Mouse (Mus musculus) heart, adult 8-10 months (tissue): ENCODE data around the gene Gm37240. TPM values are rescaled to one million over a fixed set of nuclear protein-coding genes. Genes with fewer than 3 reads are reported as not detected.

Experiments used
- DNase-seq: peaks from one replicate; pipeline ENCODE4 v3.0.0; 2022; ENCODE audit warnings: low spot score
- total RNA-seq, 4 experiments: library from RNA; stranded (reverse); gene quantifications; 2 replicates each; pipeline ENCODE4 v1.2.4; 2022

The Gm37240 gene
- total RNA-seq, 4 experiments from 2014 or later, result 36.8 to 49.5 (median 39.2) TPM

DNA sequence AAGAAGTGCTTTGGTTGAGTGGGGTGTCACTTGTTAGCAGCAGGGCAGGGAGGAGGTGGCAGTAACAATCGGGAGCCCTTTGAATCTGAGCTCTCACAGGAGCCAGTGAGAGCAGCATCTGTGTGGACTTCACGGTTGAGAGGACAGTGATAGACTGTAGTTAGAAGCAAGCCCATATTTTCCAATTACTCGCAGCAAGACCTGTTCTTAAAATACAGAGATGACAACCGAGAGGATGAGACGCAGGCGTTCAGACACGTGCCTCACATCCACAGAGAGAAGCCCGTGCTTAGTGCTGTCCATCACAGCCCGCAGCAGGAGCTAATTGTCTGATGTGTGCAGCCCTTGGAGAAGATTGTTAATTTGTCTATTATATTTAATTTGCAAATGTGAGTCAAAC is 465.9 kb downstream of the Gm37240 start:
- DNase-seq, result no peak

GRCm38 (mm10) chr3:85417663-85418062 is 469.7 kb downstream of the Gm37240 start:
- no peak for DNase-seq

DNA sequence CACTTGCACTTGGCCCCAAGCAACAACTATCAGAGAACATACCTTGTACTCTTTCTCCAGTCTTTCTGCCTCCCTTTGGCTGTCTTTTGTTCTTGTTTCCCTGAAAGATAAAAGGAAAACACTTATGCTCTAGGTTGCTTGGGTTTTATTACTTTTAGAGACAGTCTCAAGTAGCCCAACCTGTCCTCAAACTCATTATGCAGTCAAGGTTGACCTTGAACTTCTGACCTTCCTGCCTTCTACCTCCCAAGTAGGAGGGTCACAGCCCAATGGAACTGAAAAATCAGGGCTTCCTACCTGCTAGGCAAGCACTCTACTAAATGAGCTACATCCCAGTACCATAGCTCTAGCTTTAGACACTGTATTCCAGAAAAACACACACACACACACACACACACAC is 488.5 kb downstream of the Gm37240 start:
- DNase-seq, result no peak

- no peak for DNase-seq
These were observed 488.9 kb downstream of the Gm37240 start for GRCm38 (mm10) chr3:85398483-85398835.

- no peak for DNase-seq
These were observed 489.4 kb downstream of the Gm37240 start for GRCm38 (mm10) chr3:85397816-85398482.

GRCm38 (mm10) chr3:85393395-85393794 is 493.9 kb downstream of the Gm37240 start:
- no peak for DNase-seq

GRCm38 (mm10) chr3:85391756-85392155 is 495.6 kb downstream of the Gm37240 start:
- no peak for DNase-seq

GRCm38 (mm10) chr3:85391111-85391510 is 496.2 kb downstream of the Gm37240 start:
- DNase-seq, result no peak

DNA sequence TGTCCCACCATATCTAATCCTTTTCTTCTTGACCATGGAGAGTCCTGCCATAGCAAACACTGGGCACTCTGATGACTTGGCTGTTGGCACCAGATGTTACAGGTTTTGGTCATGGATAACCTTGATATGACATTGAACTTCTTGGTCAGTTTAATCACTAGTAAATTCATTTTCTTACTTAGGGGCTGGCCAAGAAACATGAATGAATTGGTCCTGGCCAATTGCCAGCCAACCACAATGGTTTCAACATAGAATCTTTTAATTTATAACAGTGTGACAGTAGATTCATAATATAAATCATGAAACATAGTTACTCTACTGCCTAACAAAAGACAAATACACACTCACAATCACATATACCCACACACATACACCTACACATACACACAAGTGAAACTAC is 501.9 kb downstream of the Gm37240 start:
- DNase-seq, result no peak

DNA sequence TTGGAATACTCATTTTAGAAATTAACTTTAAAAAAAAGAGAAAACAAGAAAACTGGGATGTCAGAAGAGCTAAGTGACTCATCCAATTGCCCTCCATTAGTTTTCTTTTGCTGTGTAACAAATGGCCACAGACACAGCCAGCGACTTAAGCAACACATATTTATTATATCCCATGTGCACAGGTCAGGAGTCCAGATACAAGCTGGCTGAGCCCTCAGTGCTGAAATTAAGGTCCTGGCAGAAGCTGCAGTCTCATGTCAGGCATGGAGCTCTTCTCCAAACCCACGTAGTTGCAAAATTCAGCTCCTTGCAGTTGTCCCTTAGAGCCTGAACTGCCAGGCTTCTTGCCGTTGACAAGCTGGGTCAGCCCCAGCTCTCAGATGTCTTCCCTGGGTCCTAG is 504.0 kb downstream of the Gm37240 start:
- no peak for DNase-seq

GRCm38 (mm10) chr3:85378703-85379395 is 508.5 kb downstream of the Gm37240 start:
- DNase-seq, result no peak

GRCm38 (mm10) chr3:85377946-85378702 is 509.2 kb downstream of the Gm37240 start:
- DNase-seq, result no peak

- DNase-seq, result no peak
These were observed 509.8 kb downstream of the Gm37240 start for GRCm38 (mm10) chr3:85377505-85377904.

- no peak for DNase-seq
These were observed 510.8 kb downstream of the Gm37240 start for GRCm38 (mm10) chr3:85376541-85376940.

DNA sequence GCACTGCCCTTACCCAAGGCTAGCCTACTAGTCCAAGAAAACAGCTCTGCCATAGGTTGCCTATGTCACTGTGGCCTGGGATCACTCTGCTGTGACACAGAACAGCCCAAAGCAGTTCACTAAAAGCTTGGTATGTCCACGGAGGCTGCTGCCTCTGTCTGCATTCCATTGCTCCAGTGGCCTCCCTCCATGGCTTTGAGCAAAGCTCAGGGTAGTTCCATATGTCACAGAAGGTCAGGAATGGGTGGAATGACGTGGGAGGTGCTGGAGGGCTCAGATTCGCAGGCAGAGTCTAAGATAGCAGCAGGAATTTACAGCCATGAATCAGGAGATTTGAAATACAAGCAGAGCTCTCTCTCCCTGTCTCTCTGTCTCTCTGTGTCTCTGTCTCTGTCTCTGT is 514.3 kb downstream of the Gm37240 start:
- DNase-seq, result no peak

DNA sequence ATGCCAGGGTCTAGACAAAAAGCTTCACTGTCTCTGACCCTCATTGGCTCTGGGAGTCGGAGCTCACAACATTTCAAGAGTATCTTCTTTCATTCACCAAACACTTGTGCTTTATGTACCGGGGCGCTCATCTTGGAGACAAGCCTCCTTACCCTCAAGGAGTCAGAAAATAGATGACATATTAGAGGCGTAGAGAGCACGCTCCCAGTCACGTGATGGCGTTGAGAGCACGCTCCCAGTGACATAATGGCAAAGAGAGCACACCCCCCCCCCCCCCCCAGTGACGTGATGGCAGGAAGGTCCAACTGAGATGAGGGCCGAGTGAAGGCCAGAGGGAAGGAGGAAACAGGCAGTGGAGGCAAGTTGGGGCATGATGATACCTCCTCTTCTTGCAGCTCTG is 517.5 kb downstream of the Gm37240 start:
- no peak for DNase-seq

GRCm38 (mm10) chr3:85369157-85369556 is 518.2 kb downstream of the Gm37240 start:
- DNase-seq, result no peak

- DNase-seq, result no peak
These were observed 518.8 kb downstream of the Gm37240 start for GRCm38 (mm10) chr3:85368354-85369120.

GRCm38 (mm10) chr3:85364591-85365343 is 522.6 kb downstream of the Gm37240 start:
- DNase-seq, result no peak

DNA sequence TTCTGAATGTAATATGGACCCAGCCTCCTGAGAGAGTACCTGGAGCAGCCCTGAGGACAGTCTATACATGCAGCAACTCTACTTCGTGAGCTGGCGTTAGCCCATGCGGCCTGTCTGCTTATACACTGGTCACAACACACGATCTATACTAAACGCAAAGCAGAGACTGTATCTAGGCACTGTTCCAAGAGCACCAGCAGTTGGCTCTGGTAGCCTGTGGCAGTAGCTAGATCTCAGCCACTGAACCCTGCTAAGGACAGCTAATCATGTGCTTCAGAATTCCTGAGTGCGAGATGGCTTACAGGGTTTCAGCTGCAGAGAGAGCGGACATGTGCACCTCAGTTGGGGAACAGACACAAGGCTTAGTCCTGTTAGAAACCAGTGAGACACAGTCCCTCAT is 524.4 kb downstream of the Gm37240 start:
- DNase-seq, result no peak

DNA sequence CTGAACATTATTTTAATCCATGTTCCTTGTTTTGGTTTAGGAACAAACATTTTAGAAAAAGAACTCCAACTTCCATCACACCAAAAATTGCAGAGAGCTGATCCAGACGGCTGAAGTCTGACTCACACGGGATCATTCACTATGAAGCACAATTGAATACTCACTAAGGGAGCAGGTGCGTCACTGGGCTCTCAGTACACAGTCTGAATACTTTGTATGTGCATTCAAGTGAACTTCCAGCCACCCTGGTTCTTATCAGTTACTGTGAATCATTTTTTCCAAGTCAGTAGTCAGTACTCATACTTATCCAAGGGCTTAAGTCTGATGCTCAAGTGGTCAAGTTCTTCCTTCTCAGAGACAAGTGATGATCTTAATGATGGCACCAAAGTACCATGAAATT is 530.9 kb downstream of the Gm37240 start:
- no peak for DNase-seq
